Mouse (Mus musculus) kidney, adult 10 weeks (tissue): ENCODE results near the gene Tbx5. TPM values are rescaled to one million over a fixed set of nuclear protein-coding genes. Genes with fewer than 3 reads are reported as not detected.

Experiments
- polyA plus RNA-seq: library from polyadenylated mRNA; stranded (reverse); fragments of 350-450 nt; fragmentation: Illumina TruSeq; extraction: RNeasy Lipid Tissue Mini Kit (QIAGEN cat#74804); gene quantifications from one replicate; pipeline ENCODE4 v1.2.3, GENCODE M21; 2014; ENCODE audit warnings: low read depth, low replicate concordance

Tbx5 gene
- not detected for polyA plus RNA-seq

GRCm38 (mm10) chr5:119832479-119832796 is at the start of gene Tbx5:
Gene Tbx5 (plus strand): TSS chr5:119832668.

Other genes starting within 250 kb of the Tbx5 start
- 3.8 TPM for gene Tbx3, start 162.0 kb upstream of the Tbx5 start, polyA plus RNA-seq